Mouse (Mus musculus) testis, postnatal 10 days (tissue): ENCODE measurements around the gene Gm3409.
"Not testable (repeated sequence)": the region's sequence is repeated elsewhere in the genome, so short reads cannot be mapped to it uniquely, and the experiment has no call there.

Source experiments
- DNase-seq: peaks from one replicate; pipeline ENCODE4 v3.0.0; 2021; ENCODE audit warnings: low spot score

Gene Gm3409

DNA sequence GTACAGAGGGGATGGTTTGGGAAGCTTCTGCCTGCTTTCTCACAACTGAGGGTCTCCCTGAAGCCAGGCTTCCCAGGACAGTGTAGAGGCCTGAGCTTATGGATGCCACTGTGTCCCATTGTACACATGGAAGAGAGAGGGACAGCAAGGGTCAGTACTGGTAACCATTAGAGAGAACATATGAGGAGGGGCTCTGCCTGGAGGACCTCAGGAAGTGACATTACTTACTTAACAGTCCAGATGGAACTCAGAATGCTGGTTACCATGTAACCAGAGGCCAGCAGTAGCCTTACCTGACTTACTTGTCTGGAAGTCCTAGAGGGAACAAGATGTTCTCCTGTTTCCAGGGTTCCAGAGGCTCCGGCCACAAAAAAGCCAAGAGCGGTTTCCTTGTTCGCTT, at the start of gene Gm3409:
TSS of gene Gm3409 (plus strand) at position 301 of the 400 bp plus-strand sequence.
- DNase-seq, result not testable (repeated sequence)

GRCm38 (mm10) chr5:146488959-146489358, 48.5 kb upstream of the Gm3409 start:
- not testable (repeated sequence) for DNase-seq

- not testable (repeated sequence) for DNase-seq
These were observed 46.4 kb upstream of the Gm3409 start, which contains the start of gene Gm6370 for GRCm38 (mm10) chr5:146491063-146491462. Gene Gm6370 (plus strand): TSS chr5:146491363.

GRCm38 (mm10) chr5:146502099-146502498, 35.3 kb upstream of the Gm3409 start, which contains the start of gene 4930449I24Rik:
Gene 4930449I24Rik (plus strand): TSS chr5:146502399.
- DNase-seq, result not testable (repeated sequence)

DNA sequence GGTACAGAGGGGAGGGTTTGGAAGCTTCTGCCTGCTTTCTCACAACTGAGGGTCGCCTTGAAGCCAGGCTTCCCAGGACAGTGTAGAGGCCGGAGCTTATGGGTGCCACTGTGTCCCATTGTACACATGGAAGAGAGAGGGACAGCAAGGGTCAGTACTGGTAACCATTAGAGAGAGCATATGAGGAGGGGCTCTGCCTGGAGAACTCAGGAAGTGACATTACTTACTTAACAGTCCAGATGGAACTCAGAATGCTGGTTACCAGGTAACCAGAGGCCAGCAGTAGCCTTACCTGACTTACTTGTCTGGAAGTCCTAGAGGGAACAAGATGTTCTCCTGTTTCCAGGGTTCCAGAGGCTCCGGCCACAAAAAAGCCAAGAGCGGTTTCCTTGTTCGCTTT, 23.6 kb upstream of the Gm3409 start, which contains the start of gene Gm3402:
TSS of gene Gm3402 (plus strand) at position 301 of the 400 bp plus-strand sequence.
- DNase-seq, result not testable (repeated sequence)

DNA sequence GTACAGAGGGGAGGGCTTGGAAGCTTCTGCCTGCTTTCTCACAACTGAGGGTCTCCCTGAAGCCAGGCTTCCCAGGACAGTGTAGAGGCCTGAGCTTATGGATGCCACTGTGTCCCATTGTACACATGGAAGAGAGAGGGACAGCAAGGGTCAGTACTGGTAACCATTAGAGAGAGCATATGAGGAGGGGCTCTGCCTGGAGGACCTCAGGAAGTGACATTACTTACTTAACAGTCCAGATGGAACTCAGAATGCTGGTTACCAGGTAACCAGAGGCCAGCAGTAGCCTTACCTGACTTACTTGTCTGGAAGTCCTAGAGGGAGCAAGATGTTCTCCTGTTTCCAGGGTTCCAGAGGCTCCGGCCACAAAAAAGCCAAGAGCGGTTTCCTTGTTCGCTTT, 11.9 kb upstream of the Gm3409 start, which contains the start of gene Gm3404:
TSS of gene Gm3404 (plus strand) at position 301 of the 400 bp plus-strand sequence.
- DNase-seq, result not testable (repeated sequence)

DNA sequence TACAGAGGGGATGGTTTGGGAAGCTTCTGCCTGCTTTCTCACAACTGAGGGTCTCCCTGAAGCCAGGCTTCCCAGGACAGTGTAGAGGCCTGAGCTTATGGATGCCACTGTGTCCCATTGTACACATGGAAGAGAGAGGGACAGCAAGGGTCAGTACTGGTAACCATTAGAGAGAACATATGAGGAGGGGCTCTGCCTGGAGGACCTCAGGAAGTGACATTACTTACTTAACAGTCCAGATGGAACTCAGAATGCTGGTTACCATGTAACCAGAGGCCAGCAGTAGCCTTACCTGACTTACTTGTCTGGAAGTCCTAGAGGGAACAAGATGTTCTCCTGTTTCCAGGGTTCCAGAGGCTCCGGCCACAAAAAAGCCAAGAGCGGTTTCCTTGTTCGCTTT, 18.4 kb downstream of the Gm3409 start, which contains the start of gene Gm3415:
TSS of gene Gm3415 (plus strand) at position 301 of the 400 bp plus-strand sequence.
- not testable (repeated sequence) for DNase-seq

DNA sequence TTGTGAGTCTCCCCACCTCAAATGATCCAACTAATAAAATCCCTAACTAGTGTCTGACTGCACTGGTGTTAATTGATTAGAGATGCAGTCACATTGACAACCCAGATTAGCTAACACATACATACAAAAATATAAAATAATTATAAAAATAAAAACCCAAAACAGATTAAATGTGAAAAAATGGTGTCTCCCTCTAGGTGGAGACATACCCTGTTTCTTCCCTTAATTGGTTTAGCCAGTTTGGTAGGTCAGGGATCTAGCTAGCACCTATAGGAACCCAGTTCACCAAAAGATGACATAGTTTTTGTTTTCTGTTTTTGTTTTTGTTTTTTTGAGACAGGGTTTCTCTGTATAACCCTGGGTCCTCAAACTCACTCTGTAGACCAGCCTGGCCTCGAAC, 26.8 kb downstream of the Gm3409 start:
- DNase-seq, result no peak

- DNase-seq, result no peak
These were observed 29.6 kb downstream of the Gm3409 start for GRCm38 (mm10) chr5:146567054-146567453.

DNA sequence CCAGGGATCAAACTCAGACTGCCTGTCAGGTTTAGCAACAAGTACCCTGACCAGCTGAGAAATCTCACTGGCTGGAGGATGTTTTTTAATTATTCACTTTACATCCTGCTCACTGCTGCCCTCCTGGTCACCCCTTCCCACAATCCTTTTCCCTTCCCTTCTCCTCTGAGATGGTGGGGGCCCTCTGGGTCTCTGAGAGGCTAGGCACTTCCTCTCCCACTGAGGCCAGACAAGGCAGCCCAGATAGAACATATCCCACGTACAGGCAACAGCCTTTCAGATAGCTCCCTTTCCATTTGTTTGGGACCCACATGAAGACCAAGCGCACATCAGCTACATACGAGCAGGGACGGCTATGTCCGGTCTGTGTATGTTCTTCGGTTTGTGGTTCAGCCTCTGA, 32.7 kb downstream of the Gm3409 start:
- DNase-seq, result not testable (repeated sequence)

GRCm38 (mm10) chr5:146571830-146572734, 34.6 kb downstream of the Gm3409 start:
- not testable (repeated sequence) for DNase-seq

- not testable (repeated sequence) for DNase-seq
These were observed 35.2 kb downstream of the Gm3409 start for GRCm38 (mm10) chr5:146572735-146573042.

DNA sequence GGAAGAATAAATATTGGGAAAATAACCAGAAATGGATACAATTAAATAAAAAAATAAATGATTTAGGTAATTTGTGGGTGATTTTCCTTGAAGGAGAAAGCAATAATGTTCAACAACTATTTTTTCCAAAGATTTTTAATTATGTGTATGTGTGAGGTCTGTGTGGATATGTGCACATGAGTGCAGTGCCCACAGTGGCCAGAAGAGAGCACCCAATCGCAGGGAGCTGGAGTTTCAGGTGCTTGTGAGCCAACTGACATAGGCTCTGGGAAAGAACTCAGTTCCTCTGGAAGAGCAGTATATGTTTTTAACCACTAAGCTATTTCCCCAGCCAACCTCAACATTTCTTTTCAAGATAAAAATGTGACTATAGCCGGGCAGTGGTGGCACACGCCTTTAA, 39.2 kb downstream of the Gm3409 start:
- no peak for DNase-seq

- DNase-seq, result no peak
These were observed 46.7 kb downstream of the Gm3409 start for GRCm38 (mm10) chr5:146584156-146584477.

DNA sequence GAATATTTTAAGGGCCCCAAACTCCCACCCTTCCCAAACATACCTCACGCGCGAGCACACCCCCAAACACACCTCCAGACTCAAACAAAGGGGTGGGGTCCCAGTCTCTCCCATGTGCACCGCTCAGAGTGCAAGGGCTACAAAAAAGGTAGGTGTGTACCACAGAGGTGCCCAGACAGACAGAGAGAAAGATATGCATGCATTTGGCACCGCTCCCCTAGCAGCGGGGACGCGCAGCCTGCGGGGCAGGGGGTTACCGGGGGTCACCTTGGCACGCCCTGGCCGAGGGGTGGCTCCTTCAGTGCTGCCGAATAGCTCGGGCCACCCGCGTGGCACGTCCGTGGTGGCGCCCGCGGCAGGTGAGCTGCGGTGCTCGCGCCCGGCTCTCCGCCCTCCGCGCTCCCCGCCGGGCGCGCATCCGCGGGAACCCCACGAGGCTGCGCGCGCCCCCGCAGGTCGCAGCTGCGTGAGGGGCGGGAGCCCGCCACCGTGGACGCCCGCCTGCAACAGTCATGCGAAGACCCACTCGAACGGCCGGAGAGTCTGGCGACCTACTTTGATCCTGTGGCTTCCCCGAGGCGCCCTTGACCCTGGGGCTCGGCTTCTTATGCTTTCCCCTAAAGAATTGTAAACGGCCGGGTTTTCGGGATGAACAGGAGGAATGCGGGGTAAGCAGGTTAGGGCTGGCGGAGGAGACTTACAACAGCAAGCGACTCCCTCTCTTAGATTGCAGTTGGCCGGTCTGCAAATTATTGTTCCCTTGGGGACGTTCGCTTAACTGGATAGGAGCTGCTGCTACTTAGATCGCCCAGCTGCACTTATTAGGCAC, 47.2 kb downstream of the Gm3409 start, which contains the start of gene Gpr12:
TSS of gene Gpr12 (minus strand) at position 762 of the 829 bp plus-strand sequence.
- no peak for DNase-seq

DNA sequence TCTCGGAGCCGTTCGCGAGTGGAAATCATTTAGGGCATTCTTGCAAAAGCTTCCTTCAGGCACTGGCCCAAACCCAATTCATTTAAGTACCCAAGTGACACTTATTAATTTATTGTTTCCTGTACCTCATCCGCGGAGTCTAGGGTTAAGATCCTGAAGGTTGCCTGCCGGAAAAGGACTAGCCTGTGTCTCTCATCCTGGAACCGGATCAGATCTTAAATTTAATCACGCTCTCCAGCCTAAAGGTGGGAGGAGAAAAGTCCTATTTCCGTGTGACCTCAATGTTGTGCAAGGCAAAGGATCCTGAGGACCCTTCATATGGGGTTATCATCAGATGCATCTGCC, 47.8 kb downstream of the Gm3409 start:
- DNase-seq, result no peak

DNA sequence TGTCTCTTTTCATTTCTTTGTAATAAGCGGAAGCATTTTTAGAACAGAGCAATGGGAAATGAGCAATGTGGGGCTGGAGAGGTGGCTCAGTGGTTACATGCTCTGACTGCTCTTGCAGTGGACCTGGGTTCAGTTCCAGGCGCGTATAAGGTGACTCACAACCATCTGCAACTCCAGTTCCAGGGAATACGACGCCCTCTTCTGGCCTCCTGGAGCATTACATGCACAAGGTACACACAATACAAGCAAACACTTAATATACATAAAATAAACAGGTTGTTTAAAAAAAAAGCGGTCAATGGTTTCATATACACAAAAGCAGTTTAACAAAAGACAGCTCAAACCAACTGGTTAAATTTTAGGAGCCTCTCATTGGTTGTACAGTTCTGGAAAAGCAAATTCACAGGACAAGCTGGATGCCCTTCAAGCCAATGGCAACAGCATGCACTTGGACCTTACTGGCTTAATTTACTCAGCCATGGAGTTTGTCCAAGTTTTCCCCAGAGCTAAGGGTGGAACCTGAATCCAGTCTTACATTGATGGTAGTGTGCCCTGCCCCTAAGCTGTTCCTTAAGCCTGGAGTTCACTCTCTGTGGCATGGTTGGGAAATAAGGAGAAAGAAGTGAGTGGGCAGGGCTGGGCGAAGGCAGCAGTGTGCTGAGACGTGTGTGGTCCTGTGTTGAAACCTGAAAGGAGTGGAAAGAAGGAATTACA, 49.1 kb downstream of the Gm3409 start:
- no peak for DNase-seq
